30 mouse cellular contexts compared by ENCODE assay signal in the genomic region with DNA sequence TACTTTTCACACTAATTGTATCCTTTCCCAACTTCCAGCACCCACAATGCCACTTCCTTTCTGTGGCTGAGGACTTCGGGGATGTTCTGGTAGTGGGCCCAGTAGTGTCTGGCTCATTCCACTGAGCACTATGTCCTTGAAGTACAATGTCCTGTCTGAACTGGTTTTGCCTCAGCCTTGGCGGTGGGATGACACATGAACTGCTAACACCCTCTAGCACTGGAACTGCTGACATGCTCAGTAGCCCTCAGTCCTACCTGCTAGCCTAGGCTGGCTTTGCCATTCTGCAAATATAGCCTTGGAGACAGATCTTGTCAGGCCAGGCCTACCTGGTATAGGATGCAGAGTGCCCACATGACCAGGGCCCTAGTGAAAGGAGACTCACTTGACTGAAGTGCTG. TPM values are rescaled to one million over a fixed set of nuclear protein-coding genes. Genes with fewer than 3 reads are reported as not detected.
"Had no signal": no experiment of that assay in that cellular context is flagged by ENCODE, and none has a peak within 500 bp of the region (broad histone marks: within the 10 kb centered on the region; RNA-seq: fewer than 3 reads in every experiment).

No protein-coding gene starts in this region.

- H3K4me3 ChIP-seq: layer of hippocampus, adult 2 months; left cerebral cortex, adult 2 months; liver, embryonic 13.5 days; midbrain, embryonic 12.5 days; midbrain, embryonic 15.5 days; neural tube, embryonic 12.5 days; neural tube, embryonic 15.5 days had no signal

- H3K4me1 ChIP-seq: liver, embryonic 13.5 days; midbrain, embryonic 12.5 days; midbrain, embryonic 15.5 days; neural tube, embryonic 12.5 days; neural tube, embryonic 15.5 days had no signal

- DNase-seq: kidney, adult 9 months; kidney, postnatal 14 days; layer of hippocampus, postnatal 36 days; liver, embryonic 13.5 days; lung, embryonic 14.5 days; right cerebral cortex, postnatal 25 days; thymus, adult 2 months; thymus, postnatal 14 days; thymus, postnatal 4 days had no signal

RNA-seq across cellular contexts. Expression of gene Gm20219, which starts 7.7 kb away (rescaled TPM):
- total RNA-seq: liver, adult 2 months had no signal

RNA-seq across cellular contexts. Expression of gene Znrf4, which starts 49.6 kb away (rescaled TPM):
- total RNA-seq: layer of hippocampus, adult 2 months; layer of hippocampus, postnatal 10 days; layer of hippocampus, postnatal 36 days; left cerebral cortex, adult 2 months; left cerebral cortex, postnatal 10 days; left cerebral cortex, postnatal 36 days; liver, adult 2 months; megakaryocyte, adult 5-6 weeks had no signal
- polyA plus RNA-seq: kidney, embryonic 16.5 days; large intestine, adult 2 months; limb, embryonic 11.5 days; limb, embryonic 14.5 days; liver, adult 2 months; liver, embryonic 13.5 days; liver, embryonic 16.5 days; lung, embryonic 14.5 days; lung, postnatal 0 days; macrophage; midbrain, embryonic 12.5 days; midbrain, embryonic 15.5 days; neural tube, embryonic 12.5 days; neural tube, embryonic 15.5 days; small intestine, adult 2 months; spleen, adult 2 months; stomach, embryonic 16.5 days had no signal
